Mouse (Mus musculus): ENCODE measurements around the gene Myl6. TPM values are rescaled to one million over a fixed set of nuclear protein-coding genes. Genes with fewer than 3 reads are reported as not detected.

The Myl6 gene
- polyA plus RNA-seq (2015; fragmentation: Nextera tagmentation; extraction: Ambion mirVana): 1,888 and 2,049 TPM in 2 replicates

GRCm38 (mm10) chr10:128493695-128494666 is at the start of gene Myl6:
Gene Myl6, minus strand, starts transcription at chr10:128494145.
- WGBS: under 1% methylated on average over 43 of the region's 45 CpGs
- TF ChIP-seq CTCF (IDR thresholded peaks at IDR 0.05) (peak; percentile 79), EP300 (IDR thresholded peaks at IDR 0.05) (peak; percentile 80; the same call in 1 of the 2 replicates)
- H3K4me1 ChIP-seq (ENCODE audit: insufficient read depth, low read depth, low read length): peaks cover 5% of the 10 kb centered on the region; the same call in 1 of the 2 replicates

DNA sequence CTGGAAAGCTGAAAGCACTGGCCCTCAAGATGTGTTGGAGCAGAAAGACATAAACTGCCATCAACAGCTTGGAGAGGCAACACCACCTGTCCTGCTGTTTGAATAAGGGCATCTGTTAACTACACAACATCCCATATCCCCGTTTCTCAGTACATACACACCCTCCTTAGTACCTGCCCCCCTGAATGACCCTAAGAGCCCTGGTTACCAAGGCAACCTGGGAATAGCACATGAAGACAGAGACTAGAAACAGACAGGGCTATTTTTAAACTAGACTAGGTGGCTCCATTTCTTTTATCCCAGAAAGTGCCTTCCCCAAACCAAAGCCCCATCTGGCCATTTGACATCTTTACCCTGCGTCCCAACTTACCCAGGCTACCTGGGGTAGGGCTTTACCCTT is 49.2 kb upstream of the Myl6 start:
- Histone ChIP-seq H3K27me3 (replicated peaks; ENCODE audit: insufficient read depth, low read length) (no peaks in the 10 kb centered on the region), H3K9ac (replicated peaks; ENCODE audit: low read depth) (no peak overlapping the region), H3K36me3 (ENCODE audit: insufficient read depth, low read length) (peaks cover 23% of the 10 kb centered on the region; the same call in 1 of the 2 replicates), H3K4me2 (replicated peaks; ENCODE audit: low read depth, low read length) (no peak overlapping the region), H3K4me3 (ENCODE audit: low read depth, low read length) (no peak overlapping the region), H3K27ac (ENCODE audit: low read length) (no peak overlapping the region), H3K4me1 (ENCODE audit: insufficient read depth, low read depth, low read length) (no peaks in the 10 kb centered on the region; the same call in 1 of the 2 replicates), H3K9me3 (ENCODE audit: low read length) (no peaks in the 10 kb centered on the region)
- ATAC-seq (no peak), DNase-seq (ENCODE audit: low spot score) (no peak)
- TF ChIP-seq EP300 (IDR thresholded peaks at IDR 0.05) (no peak), CTCF (IDR thresholded peaks at IDR 0.05) (no peak)
- WGBS: 53% methylated on average over 2 of the region's 2 CpGs

More at GRCm38 (mm10) chr10:128493695-128494666, at the start of gene Myl6:
- DNase-seq (ENCODE audit: low spot score) (peak; percentile 99), ATAC-seq (peak; percentile 90)
- H3K27me3 ChIP-seq (replicated peaks; ENCODE audit: insufficient read depth, low read length): no peaks in the 10 kb centered on the region
- peak within 1 kb of the TSS; percentile 93 for H3K9ac ChIP-seq (replicated peaks; ENCODE audit: low read depth)
- H3K9me3 ChIP-seq (ENCODE audit: low read length): no peaks in the 10 kb centered on the region
- H3K36me3 ChIP-seq (ENCODE audit: insufficient read depth, low read length): peaks cover 10% of the 10 kb centered on the region
- H3K4me2 ChIP-seq (replicated peaks; ENCODE audit: low read depth, low read length): peak within 1 kb of the TSS; percentile 78
- H3K27ac ChIP-seq (ENCODE audit: low read length): peak within 1 kb of the TSS; percentile 95
- peak within 1 kb of the TSS; percentile 78 for H3K4me3 ChIP-seq (ENCODE audit: low read depth, low read length)

- Histone ChIP-seq H3K9me3 (ENCODE audit: low read length) (no peaks in the 10 kb centered on the region), H3K27ac (ENCODE audit: low read length) (no peak overlapping the region), H3K9ac (replicated peaks; ENCODE audit: low read depth) (no peak overlapping the region), H3K27me3 (replicated peaks; ENCODE audit: insufficient read depth, low read length) (no peaks in the 10 kb centered on the region), H3K4me1 (ENCODE audit: insufficient read depth, low read depth, low read length) (no peaks in the 10 kb centered on the region), H3K4me3 (ENCODE audit: low read depth, low read length) (no peak overlapping the region), H3K4me2 (replicated peaks; ENCODE audit: low read depth, low read length) (no peak overlapping the region), H3K36me3 (ENCODE audit: insufficient read depth, low read length) (peaks cover 6% of the 10 kb centered on the region; the same call in 1 of the 2 replicates)
- no peak for DNase-seq (ENCODE audit: low spot score)
- WGBS: 100% methylated on average over 1 of the region's 1 CpGs
- ATAC-seq: no peak
- TF ChIP-seq CTCF (IDR thresholded peaks at IDR 0.05) (no peak), EP300 (IDR thresholded peaks at IDR 0.05) (no peak)
Observed at GRCm38 (mm10) chr10:128538340-128538870, 44.5 kb upstream of the Myl6 start.

GRCm38 (mm10) chr10:128536266-128536940 is 42.5 kb upstream of the Myl6 start:
- peak; percentile 95 for DNase-seq (ENCODE audit: low spot score)
- no peaks in the 10 kb centered on the region for H3K9me3 ChIP-seq (ENCODE audit: low read length)
- peak overlapping the region; percentile 29 for H3K4me2 ChIP-seq (replicated peaks; ENCODE audit: low read depth, low read length)
- no peak overlapping the region for H3K4me3 ChIP-seq (ENCODE audit: low read depth, low read length)
- no peak overlapping the region for H3K9ac ChIP-seq (replicated peaks; ENCODE audit: low read depth)
- TF ChIP-seq EP300 (IDR thresholded peaks at IDR 0.05): no peak
- TF ChIP-seq CTCF (IDR thresholded peaks at IDR 0.05): peak; percentile 91
- WGBS: 14% methylated on average over 18 of the region's 18 CpGs
- no peaks in the 10 kb centered on the region for H3K36me3 ChIP-seq (ENCODE audit: insufficient read depth, low read length)
- H3K4me1 ChIP-seq (ENCODE audit: insufficient read depth, low read depth, low read length): no peaks in the 10 kb centered on the region
- no peak overlapping the region for H3K27ac ChIP-seq (ENCODE audit: low read length)
- ATAC-seq: peak; percentile 98
- H3K27me3 ChIP-seq (replicated peaks; ENCODE audit: insufficient read depth, low read length): no peaks in the 10 kb centered on the region

DNA sequence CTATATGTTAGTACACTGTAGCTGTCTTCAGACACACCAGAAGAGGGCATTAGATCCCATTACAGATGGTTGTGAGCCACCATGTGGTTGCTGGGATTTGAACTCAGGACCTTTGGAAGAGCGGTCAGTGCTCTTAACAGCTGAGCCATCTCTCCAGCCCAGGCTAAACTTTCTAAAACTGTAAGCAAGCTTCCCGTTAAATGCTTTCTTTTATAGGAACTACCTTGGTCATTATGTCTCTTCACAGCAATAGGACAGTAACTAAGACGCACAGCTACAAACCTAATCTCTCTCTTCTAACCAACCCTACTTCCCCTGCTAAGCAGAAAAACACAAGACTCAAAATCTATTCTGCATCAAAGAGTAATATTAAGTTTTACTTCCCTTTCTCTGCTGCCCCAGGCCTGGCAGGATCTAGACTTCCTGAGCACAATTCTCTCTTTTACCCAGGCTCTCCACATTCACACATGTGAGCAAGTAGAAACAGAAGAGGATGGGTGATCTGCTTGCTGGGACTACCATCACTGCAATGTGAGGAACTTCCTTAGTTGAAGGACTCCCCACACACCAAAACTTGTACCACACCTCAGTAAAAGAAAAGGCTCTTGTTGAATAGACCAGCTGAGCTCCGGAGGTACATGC is 41.8 kb upstream of the Myl6 start:
- WGBS: 74% methylated on average over 4 of the region's 4 CpGs
- H3K9ac ChIP-seq (replicated peaks; ENCODE audit: low read depth): no peak overlapping the region
- DNase-seq (ENCODE audit: low spot score): no peak
- H3K4me1 ChIP-seq (ENCODE audit: insufficient read depth, low read depth, low read length): no peaks in the 10 kb centered on the region
- H3K36me3 ChIP-seq (ENCODE audit: insufficient read depth, low read length): no peaks in the 10 kb centered on the region
- H3K9me3 ChIP-seq (ENCODE audit: low read length): no peaks in the 10 kb centered on the region
- peak overlapping the region; percentile 49; the same call in 1 of the 2 replicates for H3K27ac ChIP-seq (ENCODE audit: low read length)
- no peak; the same call in 1 of the 2 replicates for ATAC-seq
- H3K4me3 ChIP-seq (ENCODE audit: low read depth, low read length): no peak overlapping the region
- no peak for TF ChIP-seq EP300 (IDR thresholded peaks at IDR 0.05)
- TF ChIP-seq CTCF (IDR thresholded peaks at IDR 0.05): no peak
- peak overlapping the region; percentile 29 for H3K4me2 ChIP-seq (replicated peaks; ENCODE audit: low read depth, low read length)
- no peaks in the 10 kb centered on the region for H3K27me3 ChIP-seq (replicated peaks; ENCODE audit: insufficient read depth, low read length)
